Mouse (Mus musculus) limb, embryonic 13.5 days (tissue): Measurements from ENCODE around the gene Dhrs1. TPM values are rescaled to one million over a fixed set of nuclear protein-coding genes. Genes with fewer than 3 reads are reported as not detected.

Source experiments
- ATAC-seq: fragments of 200-750 bp; cut with Nextera tagmentation; 2 replicates; pipeline ENCODE4 v1.8.0; 2017; ENCODE audit warnings: low read depth, moderate number of reproducible peaks, moderate TSS enrichment; ENCODE audit not compliant: low FRiP score
- H3K27ac ChIP-seq: fragments of 300-500 bp; sonication (generic); 2 replicates; pipeline ENCODE4 v1.5.1; 2015; ENCODE audit warnings: inconsistent platforms, mild to moderate bottlenecking, moderate library complexity
- H3K27me3 ChIP-seq: fragments of 300-500 bp; sonication (generic); 2 replicates; pipeline ENCODE4 v1.6.1; 2015; ENCODE audit warnings: mild to moderate bottlenecking, inconsistent platforms
- H3K36me3 ChIP-seq: fragments of 300-500 bp; sonication (generic); 2 replicates; pipeline ENCODE4 v1.6.1; 2015; ENCODE audit warnings: inconsistent platforms, mild to moderate bottlenecking, moderate library complexity
- H3K4me1 ChIP-seq: fragments of 300-500 bp; sonication (generic); 2 replicates; pipeline ENCODE4 v1.6.1; 2015; ENCODE audit warnings: inconsistent platforms
- H3K4me2 ChIP-seq: fragments of 300-500 bp; sonication (generic); replicated peaks from 2 replicates; pipeline ENCODE4 v1.6.1; 2015; ENCODE audit warnings: inconsistent platforms, mild to moderate bottlenecking, moderate library complexity
- H3K4me3 ChIP-seq: fragments of 300-500 bp; sonication (generic); 2 replicates; pipeline ENCODE4 v1.5.1; 2015; ENCODE audit warnings: moderate library complexity, mild to moderate bottlenecking, inconsistent platforms
- H3K9ac ChIP-seq: fragments of 300-500 bp; sonication (generic); 2 replicates; pipeline ENCODE4 v1.6.1; 2015; ENCODE audit warnings: mild to moderate bottlenecking, inconsistent platforms
- H3K9me3 ChIP-seq: fragments of 300-500 bp; sonication (generic); 2 replicates; pipeline ENCODE4 v1.6.1; 2016; ENCODE audit warnings: inconsistent platforms
- WGBS: fragments of 180-500 bp; shearing (Covaris S2); methylation state at CpG from one replicate; pipeline ENCODE4 v1.1.7; 2015; 5-methylcytosine and 5-hydroxymethylcytosine counted together
- polyA plus RNA-seq: library from polyadenylated mRNA; unstranded; fragments of >200 nt; fragmentation: Nextera tagmentation; extraction: Ambion mirVana; gene quantifications from 2 replicates; pipeline ENCODE4 v1.2.1, GENCODE M21; 2015

The Dhrs1 gene
- polyA plus RNA-seq, 1 experiment from 2014 or later: 78.1 TPM

DNA sequence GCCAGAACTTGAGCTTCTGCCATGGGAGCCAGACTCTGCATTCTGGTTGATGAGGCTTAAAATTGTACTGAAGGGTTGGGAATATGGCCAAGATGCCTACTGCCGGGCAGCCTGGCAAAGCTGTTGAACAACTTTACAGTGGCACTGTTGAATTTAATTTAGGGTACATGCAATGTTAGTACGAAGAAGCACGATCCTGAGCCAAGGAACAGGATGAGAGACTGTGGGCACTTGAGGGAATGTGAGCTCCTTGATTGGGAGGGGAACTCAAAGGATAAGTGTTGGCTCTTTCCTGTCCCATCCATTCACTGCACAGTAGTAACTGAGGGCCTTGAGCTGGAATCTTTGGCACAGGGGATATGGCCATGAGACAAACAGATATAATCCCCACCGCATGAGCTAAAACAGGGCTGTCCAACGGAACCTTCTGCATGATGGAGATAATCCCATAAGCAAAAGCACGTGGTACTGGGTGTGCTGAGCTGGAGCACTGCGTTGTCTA lies 14.9 kb downstream of the Dhrs1 start:
- Histone ChIP-seq H3K27me3 (no peaks in the 10 kb centered on the region), H3K27ac (no peak overlapping the region), H3K9ac (no peak overlapping the region), H3K9me3 (no peaks in the 10 kb centered on the region), H3K4me2 (no peak overlapping the region), H3K4me1 (no peaks in the 10 kb centered on the region), H3K36me3 (no peaks in the 10 kb centered on the region), H3K4me3 (no peak overlapping the region)
- no peak for ATAC-seq
- WGBS: 83% methylated on average over 7 of the region's 7 CpGs

DNA sequence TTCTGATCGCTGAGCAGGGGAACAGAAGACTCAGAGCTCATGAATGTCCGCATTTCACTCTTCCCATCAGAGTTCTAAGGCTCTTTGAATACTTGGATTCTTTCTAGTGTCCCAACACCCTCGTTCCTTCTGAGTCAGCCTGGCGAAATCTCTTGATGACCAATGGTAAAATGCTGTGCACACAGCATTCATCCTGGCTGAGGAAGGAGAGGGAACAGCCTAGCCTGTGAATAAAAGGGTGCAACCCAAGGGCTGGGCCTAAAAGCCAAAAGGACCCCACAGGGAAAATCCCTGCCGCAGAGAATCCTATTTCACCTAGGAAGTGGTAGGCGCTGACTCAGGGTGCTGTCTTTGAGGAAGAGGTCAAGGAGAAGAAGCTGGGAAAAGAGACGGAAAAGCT lies 15.4 kb downstream of the Dhrs1 start:
- H3K9ac ChIP-seq: no peak overlapping the region
- no peaks in the 10 kb centered on the region for H3K27me3 ChIP-seq
- no peaks in the 10 kb centered on the region for H3K9me3 ChIP-seq
- no peak overlapping the region for H3K27ac ChIP-seq
- 82% methylated on average over 7 of the region's 7 CpGs for WGBS
- H3K4me1 ChIP-seq: no peaks in the 10 kb centered on the region
- ATAC-seq: no peak
- no peak overlapping the region for H3K4me2 ChIP-seq
- no peak overlapping the region for H3K4me3 ChIP-seq
- H3K36me3 ChIP-seq: no peaks in the 10 kb centered on the region

DNA sequence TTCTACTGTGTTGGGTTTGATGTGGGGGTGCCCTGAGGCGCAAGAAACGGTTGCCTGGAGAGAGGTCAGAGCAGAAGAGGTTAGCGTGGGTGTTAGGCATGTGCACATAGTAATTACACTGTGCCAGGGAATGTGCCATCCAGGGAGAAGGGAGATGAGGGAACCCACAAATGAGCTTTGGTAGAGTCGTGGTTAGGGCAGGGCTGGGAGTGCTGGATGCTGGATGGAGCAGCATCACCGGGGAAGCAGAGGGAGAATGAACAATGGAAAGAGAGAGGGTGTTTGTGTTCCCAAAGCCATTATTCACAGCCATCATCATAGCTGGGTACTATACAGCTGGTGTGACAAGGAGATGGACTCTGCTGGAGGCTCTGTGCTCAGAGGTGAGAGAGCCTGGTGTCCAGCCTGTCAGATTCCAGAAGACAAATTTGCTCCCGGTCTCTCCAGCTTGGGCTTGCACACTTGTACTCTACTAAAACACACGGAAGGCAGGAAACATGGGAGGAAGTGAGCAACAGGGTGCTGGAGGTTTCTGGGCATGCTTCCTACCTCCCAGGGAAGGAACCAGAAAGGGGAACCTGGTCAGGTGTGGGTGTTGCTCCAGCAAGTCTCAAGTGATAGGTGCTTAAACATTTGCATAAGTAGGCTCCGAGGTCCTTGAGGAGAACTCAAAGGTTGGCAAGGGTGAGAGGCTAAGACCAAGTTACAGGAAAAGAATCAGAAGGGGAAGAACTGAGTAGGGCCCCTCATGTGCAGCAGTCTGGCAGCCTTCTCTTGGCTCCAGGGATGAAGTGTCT lies 17.4 kb downstream of the Dhrs1 start:
- Histone ChIP-seq H3K9me3 (no peaks in the 10 kb centered on the region), H3K4me1 (no peaks in the 10 kb centered on the region), H3K4me3 (no peak overlapping the region), H3K27me3 (no peaks in the 10 kb centered on the region), H3K9ac (no peak overlapping the region), H3K4me2 (no peak overlapping the region), H3K27ac (no peak overlapping the region), H3K36me3 (no peaks in the 10 kb centered on the region)
- WGBS: 69% methylated on average over 8 of the region's 8 CpGs
- no peak for ATAC-seq

DNA sequence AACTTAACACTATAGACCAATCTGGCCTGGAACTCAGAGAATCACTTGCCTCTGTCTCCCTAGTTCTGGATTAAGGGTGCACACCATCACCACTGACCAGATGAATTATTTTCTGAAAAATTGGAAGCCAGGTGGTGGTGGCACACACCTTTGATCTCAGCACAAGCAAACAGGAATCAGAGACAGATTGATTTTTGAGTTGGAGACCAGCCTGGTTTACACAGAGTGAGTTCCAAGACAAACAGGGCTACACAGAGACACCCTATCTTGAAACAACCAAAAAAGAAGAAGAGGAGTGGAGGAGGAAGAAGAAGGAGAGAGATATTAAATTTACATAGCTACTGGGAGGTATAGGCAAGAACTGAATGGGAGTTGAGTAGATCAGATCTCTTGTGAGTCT lies 19.2 kb downstream of the Dhrs1 start:
- H3K4me3 ChIP-seq: no peak overlapping the region
- no peaks in the 10 kb centered on the region for H3K9me3 ChIP-seq
- no peak for ATAC-seq
- no peak overlapping the region for H3K27ac ChIP-seq
- H3K9ac ChIP-seq: no peak overlapping the region
- no peak overlapping the region for H3K4me2 ChIP-seq
- peaks cover 6% of the 10 kb centered on the region; the same call in 1 of the 2 replicates for H3K4me1 ChIP-seq
- no peaks in the 10 kb centered on the region for H3K36me3 ChIP-seq
- no peaks in the 10 kb centered on the region for H3K27me3 ChIP-seq

DNA sequence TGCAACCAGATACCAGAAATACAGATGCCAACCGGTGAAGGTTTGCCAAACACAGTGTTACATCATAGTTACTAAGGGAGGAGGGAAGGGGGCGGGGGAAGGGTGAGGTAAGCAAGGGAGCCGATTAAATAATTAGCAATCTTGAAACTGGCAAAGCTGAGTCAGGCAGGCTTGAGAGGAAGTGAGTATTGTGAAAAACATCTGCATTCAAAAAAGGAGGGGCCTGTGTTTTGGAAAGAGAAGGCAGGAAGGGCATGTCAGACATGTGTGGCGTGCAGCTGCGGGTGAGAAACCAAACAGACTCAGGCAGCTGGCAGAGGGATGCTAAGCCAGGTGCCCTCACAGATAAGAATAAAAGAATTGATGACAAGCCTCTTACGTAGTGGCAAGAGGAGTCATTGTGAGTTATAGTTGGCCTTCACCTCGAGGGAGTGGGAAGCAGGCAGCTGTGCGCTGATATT lies 21.0 kb downstream of the Dhrs1 start:
- H3K9ac ChIP-seq: no peak overlapping the region
- H3K4me1 ChIP-seq: peaks cover 14% of the 10 kb centered on the region; the same call in 1 of the 2 replicates
- H3K4me3 ChIP-seq: no peak overlapping the region
- ATAC-seq: no peak
- no peak overlapping the region for H3K4me2 ChIP-seq
- no peak overlapping the region for H3K27ac ChIP-seq
- H3K36me3 ChIP-seq: peaks cover 7% of the 10 kb centered on the region; the same call in 1 of the 2 replicates
- H3K27me3 ChIP-seq: no peaks in the 10 kb centered on the region
- H3K9me3 ChIP-seq: no peaks in the 10 kb centered on the region
- WGBS: 64% methylated on average over 8 of the region's 8 CpGs

DNA sequence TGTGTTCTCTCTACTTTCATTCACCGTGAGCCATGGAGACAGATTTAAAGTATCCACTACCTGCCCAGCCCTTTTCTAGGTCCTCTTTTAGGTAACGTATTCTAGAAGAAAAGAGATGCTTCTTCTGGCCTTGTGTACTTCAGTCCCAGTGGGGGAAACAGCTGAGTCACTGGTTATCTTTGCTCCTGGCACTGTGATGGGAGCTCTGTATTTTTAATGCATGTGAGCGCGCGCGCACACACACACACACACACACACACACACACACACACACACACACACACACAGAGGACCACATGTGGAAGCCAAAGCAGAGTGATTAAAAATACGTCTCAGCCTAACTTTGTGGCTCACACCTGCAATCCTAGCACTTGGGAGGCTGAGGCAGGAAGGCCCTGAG lies 22.1 kb downstream of the Dhrs1 start:
- Histone ChIP-seq H3K4me1 (peaks cover 14% of the 10 kb centered on the region; the same call in 1 of the 2 replicates), H3K27me3 (no peaks in the 10 kb centered on the region), H3K4me2 (no peak overlapping the region), H3K27ac (no peak overlapping the region), H3K9me3 (no peaks in the 10 kb centered on the region), H3K9ac (no peak overlapping the region), H3K4me3 (no peak overlapping the region), H3K36me3 (peaks cover 16% of the 10 kb centered on the region)
- no peak for ATAC-seq
- WGBS: 88% methylated on average over 7 of the region's 7 CpGs

DNA sequence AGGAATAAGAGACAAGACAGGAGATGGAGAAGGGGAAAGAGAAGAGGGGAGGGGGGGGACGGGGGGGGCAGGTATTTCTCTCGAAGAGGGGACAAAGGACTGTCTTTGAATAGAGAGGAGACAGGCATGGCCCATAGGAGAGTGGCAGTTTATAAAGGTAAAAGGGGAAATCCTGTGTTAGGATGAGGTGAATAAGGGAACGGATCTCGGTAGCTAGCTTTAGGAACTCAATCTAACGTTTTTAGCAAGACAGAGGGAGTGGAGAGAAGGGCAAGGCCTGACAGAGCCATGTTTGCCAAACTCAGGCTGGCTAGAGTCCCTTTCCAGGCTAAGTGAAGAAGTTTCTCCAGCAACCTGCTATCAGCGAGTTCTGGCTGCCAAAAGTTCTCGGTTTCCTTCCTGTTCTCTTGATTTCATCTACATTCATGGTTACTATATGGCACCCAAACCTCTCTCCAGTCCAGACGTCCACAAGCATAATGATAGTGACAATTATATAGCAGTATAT lies 23.0 kb downstream of the Dhrs1 start:
- H3K4me1 ChIP-seq: peaks cover 14% of the 10 kb centered on the region; the same call in 1 of the 2 replicates
- peak overlapping the region; percentile 69 for H3K4me2 ChIP-seq
- peak overlapping the region; percentile 77 for H3K4me3 ChIP-seq
- peak overlapping the region; percentile 71 for H3K9ac ChIP-seq
- H3K27me3 ChIP-seq: no peaks in the 10 kb centered on the region
- no peaks in the 10 kb centered on the region for H3K9me3 ChIP-seq
- H3K36me3 ChIP-seq: peaks cover 23% of the 10 kb centered on the region
- 56% methylated on average over 8 of the region's 8 CpGs for WGBS
- no peak overlapping the region for H3K27ac ChIP-seq
- no peak; the same call in 1 of the 2 replicates for ATAC-seq

DNA sequence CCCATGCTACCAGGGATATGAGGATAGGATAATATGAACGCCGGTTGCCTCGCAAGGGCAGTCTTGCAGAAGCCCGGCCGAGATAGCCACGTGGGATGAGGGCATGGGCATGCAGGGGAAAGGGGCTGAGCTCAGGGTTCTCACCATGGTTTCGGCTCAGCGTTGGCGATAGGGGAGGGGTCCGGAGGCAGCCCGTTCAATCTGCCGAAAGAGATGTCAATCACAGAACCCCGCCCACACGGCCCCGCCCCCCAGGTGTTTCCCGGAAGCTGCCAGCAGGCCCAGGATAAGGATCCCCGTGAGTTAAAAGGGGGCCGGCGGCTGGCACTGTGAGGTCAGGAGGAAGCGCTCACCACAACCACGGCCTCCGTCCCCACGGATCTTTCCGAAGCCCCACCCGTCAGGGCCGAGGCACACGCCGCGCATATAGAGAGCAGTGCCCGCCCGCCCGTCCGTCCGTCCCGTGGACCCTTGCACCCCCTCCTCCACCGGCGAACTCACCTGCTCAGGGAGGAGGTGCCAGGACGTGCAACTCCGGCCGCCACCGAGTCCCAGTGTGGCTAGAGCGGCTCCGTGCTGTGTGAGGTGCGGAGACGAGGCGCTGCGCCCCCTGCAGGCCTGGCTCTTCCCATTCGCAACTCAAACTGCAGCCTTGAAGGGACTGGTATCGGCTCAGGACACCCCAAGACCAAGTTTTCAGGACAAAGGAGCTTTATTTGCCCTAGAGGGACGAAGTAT lies 23.6 kb downstream of the Dhrs1 start, which contains the start of gene Rabggta:
TSS of gene Rabggta (minus strand) at position 564 of the 738 bp plus-strand sequence.
- ATAC-seq: peak; percentile 97
- H3K27ac ChIP-seq: peak within 1 kb of the TSS; percentile 75
- H3K4me2 ChIP-seq: peak within 1 kb of the TSS; percentile 69
- H3K4me1 ChIP-seq: peaks cover 14% of the 10 kb centered on the region; the same call in 1 of the 2 replicates
- WGBS: under 1% methylated on average over 50 of the region's 50 CpGs
- H3K9ac ChIP-seq: peak within 1 kb of the TSS; percentile 71
- no peaks in the 10 kb centered on the region for H3K27me3 ChIP-seq
- H3K4me3 ChIP-seq: peak within 1 kb of the TSS; percentile 77
- no peaks in the 10 kb centered on the region for H3K9me3 ChIP-seq
- peaks cover 30% of the 10 kb centered on the region for H3K36me3 ChIP-seq

DNA sequence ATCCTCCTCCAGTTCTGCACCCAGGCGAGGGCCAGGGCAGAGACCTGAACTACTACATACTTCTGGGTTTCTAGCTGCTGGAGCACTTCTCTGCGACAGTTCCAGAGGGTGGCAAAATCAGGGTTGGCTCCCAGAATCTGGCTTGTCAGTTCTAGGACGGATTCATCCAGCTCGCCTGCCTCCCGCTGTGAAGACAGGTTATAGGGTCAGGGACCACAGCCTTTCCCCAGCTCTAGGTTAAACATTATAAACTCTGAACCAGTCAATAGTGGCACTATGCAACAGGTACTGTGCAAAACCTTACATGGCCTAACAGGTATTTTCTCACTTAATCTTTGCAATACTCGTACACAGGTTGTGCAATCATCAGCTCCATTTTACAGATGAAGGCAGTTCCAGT lies 24.4 kb downstream of the Dhrs1 start:
- H3K9me3 ChIP-seq: no peaks in the 10 kb centered on the region
- H3K4me2 ChIP-seq: peak overlapping the region; percentile 69
- H3K27ac ChIP-seq: no peak overlapping the region

DNA sequence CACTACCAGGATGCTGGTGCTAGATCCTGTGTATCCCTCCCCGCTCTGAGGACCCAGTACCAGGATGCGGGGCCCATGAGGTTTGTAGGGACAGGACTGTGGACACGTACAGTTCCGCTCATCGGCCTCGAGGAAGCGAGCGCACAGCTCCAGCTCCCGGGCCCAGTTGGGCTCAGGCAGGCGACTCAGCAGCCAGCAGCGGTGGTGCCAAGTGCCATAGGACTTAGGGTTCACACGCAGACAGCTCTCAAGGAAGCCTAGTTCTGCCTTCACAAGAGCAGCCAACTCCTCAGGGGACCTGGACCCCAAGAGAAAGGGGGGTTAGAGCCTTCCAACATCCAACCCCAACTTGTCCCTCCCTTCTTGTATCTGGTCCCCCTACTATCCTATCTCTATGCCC lies 24.8 kb downstream of the Dhrs1 start:
- Histone ChIP-seq H3K4me3 (no peak overlapping the region; the same call in 1 of the 2 replicates), H3K27me3 (no peaks in the 10 kb centered on the region), H3K4me1 (peaks cover 14% of the 10 kb centered on the region; the same call in 1 of the 2 replicates), H3K27ac (no peak overlapping the region), H3K4me2 (peak overlapping the region; percentile 69), H3K9me3 (no peaks in the 10 kb centered on the region), H3K36me3 (peaks cover 40% of the 10 kb centered on the region), H3K9ac (0 out of 2 replicates have a peak overlapping the region, but pooled peaks have one; percentile 71)
- ATAC-seq: no peak
- WGBS: 91% methylated on average over 12 of the region's 12 CpGs

More for the DNA sequence above, 24.4 kb downstream of the Dhrs1 start:
- 75% methylated on average over 6 of the region's 6 CpGs for WGBS
- peaks cover 14% of the 10 kb centered on the region; the same call in 1 of the 2 replicates for H3K4me1 ChIP-seq
- peak overlapping the region; percentile 77 for H3K4me3 ChIP-seq
- peaks cover 38% of the 10 kb centered on the region for H3K36me3 ChIP-seq
- ATAC-seq: no peak
- peak overlapping the region; percentile 71; the same call in 1 of the 2 replicates for H3K9ac ChIP-seq
- no peaks in the 10 kb centered on the region for H3K27me3 ChIP-seq

DNA sequence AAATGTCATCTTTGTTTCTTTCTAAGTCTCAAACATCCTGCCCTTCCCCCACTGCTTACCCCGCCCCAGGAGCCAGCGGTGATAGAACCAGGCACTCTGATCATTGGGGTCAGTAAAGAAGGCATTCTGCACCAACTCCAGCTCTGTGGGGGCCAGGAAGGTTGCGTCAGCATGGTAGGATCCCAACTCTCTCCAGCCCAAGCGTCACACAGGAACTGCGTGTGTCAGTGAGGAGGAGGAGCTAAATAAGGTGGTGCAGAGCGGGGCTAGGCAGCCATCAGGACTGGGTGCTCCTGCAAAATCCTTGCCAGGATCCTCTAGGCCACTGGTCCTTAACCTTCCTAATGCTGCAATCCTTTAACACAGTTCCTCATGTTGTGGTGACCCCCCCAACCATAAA lies 25.8 kb downstream of the Dhrs1 start:
- Histone ChIP-seq H3K9me3 (no peaks in the 10 kb centered on the region), H3K4me2 (no peak overlapping the region), H3K4me3 (no peak overlapping the region), H3K27ac (no peak overlapping the region), H3K4me1 (peaks cover 14% of the 10 kb centered on the region; the same call in 1 of the 2 replicates), H3K9ac (peak overlapping the region; percentile 21; the same call in 1 of the 2 replicates), H3K27me3 (no peaks in the 10 kb centered on the region), H3K36me3 (peaks cover 40% of the 10 kb centered on the region)
- no peak for ATAC-seq
- 90% methylated on average over 6 of the region's 6 CpGs for WGBS

DNA sequence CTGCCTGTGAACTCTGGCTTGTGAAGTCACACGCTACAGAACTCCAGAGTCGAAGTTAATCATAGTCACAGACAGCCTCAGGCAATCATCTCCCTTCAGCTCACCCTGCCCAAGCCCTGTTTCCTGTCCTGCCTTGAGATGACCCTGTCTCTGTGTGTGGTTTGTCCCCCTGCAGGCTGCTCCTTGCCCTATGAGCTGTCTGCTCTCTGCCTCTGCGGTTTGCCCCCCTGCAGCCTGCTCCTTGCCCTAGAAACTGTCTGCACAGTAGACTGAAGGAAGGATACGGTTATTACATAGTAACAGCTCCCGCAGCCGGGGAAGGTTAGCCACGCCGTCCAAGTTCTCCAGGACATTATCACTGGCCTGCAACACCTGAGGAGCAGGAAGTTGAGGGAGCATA lies 28.6 kb downstream of the Dhrs1 start:
- peaks cover 24% of the 10 kb centered on the region for H3K27me3 ChIP-seq
- H3K9me3 ChIP-seq: no peaks in the 10 kb centered on the region
- no peak overlapping the region for H3K4me2 ChIP-seq
- H3K9ac ChIP-seq: no peak overlapping the region
- H3K4me1 ChIP-seq: peaks cover 22% of the 10 kb centered on the region
- H3K36me3 ChIP-seq: peaks cover 40% of the 10 kb centered on the region
- ATAC-seq: no peak
- 73% methylated on average over 8 of the region's 8 CpGs for WGBS
- no peak overlapping the region for H3K27ac ChIP-seq
- no peak overlapping the region for H3K4me3 ChIP-seq
